Mouse (Mus musculus): ENCODE results near the gene Trp53.
"Not testable (repeated sequence)": the region's sequence is repeated elsewhere in the genome, so short reads cannot be mapped to it uniquely, and the experiment has no call there.

Gene Trp53

DNA sequence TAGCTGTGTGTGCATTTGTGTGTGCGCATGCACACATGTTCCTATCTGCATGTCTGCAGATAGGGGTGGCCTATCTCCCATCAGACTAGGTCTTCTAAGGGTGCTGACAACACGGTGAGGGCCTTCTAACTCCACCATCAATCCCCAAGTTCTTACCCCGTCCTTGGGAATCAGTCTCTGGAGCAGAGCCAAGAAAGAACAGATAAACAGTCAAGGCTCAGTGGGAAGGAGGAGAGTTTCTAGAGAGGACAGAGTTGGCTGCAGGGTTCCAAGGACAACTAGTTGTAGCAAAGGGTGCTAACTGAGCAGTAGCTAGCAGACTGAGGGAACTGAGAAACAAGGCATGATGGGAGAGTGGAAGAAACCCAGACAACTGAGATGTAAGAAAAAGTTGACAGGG, 21.6 kb downstream of the Trp53 start:
- no peak for DNase-seq

DNA sequence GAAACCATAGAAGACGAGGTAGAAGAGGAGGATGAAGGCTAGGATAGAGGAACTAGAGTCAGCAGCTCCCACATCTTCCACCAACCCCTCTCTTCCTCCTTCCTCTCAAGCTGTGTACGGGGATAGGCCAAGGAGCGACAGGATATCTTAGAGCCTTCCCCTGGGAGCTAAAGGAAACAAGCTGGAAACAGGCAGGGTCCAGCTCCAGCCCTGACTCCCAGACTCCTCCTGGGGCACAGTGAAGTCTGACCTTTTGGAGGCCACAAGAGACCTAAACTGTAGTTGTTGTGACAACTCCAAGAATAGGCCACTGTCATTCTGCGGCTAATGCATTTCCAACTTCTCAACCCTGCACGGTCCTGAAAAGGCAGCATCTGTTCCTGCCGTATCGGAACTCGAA, 23.4 kb downstream of the Trp53 start:
- DNase-seq = no peak

DNA sequence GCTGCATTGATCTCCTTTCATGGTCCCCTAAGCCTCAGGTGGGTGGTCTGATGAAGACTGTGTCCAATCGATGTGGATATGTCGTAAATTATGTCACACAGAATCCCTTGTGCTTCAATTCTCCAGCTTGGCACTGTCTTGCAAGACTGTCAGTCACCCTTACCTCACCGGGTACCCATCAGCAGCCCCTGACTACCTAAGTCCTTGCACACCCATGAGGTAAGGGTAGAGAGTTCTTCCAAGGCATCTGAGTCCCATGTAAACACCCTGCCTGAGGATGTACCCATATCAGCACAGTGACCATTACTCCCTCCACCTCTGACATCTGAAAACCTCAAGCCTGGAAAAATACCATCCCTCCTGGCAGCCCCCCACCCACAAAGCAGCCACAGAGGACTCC, 24.2 kb downstream of the Trp53 start:
- DNase-seq = no peak

DNA sequence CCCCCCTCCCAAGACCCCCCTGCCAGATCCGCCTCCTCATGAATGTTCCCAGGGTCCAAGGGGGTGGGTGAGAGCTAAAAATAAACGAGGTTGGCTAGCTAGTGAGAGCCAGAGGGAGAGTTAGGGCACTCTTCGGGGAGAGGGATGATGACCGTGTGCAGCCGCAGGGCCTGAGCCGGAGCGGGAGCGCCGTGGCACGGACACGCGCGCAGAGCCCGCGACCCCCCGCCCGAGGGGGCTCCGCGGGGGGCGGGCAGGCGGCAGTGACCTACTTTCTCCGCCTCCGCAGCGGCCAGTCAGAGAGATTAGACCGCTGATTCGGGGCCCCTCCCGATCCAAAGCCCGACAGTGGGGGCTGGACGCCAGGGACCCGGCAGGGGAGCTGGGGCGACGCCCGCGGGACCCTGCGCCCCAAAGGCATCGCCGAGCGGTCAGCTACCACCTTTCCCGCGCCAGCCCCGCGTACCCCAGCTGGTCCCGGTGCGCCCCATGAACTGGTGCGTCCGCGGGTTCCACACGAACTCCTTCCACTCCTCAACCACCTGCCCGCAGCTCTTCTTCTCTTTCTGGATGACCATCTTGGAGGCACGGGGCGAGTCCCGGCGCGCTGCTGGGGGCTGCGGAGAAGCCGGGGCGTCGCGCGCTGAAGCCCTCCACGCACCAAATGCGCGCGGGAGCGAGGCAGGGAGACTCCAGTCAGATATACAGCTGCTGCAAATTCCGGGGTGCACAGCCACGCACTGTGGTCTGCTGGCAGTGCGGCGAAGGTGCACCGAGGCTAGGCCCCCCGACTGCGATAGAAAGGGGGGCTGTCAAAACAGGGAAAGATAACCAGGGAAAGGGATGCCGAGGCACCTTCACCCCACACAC, 24.9 kb downstream of the Trp53 start:
- DNase-seq = peak; percentile 85 to 87

DNA sequence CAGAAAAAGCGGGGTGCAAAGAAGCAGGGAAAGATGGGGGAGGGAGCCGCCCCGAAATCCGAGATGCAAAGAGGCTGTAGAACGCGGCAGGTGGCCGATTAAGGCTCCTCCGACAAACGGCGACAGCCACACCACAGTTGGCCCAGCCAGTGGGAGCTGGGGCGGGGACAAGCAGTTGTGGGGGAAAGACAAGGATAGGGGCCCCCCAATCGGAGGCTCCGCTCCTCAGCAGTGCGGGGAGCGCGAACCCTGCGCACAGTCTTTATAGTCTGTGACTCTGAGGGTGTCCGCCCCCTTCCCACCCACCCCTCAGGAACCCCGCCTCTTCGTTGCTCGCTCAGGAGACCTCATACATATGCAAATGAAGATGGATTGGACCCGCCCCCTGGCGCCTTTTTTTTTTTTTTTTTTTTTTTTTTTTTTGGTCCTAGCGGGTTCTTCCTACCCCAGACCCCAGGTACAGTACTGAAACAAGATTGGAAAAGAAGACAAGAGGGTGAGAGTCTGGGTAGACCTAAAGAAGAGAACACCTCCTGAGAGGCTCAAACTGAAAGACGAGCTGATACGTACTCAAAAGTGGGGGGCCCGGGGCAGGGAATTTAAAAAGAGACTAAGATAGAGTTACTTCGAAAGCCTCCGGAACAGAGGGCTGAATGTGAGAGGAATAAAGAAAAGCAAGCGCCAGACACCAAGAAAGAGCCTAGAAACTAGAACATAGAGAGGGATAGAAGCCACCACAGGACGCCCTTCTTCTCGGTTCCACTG, 25.7 kb downstream of the Trp53 start, which contains the start of gene Atp1b2:
Atp1b2 (minus strand) TSS at position 217 of the 765 bp plus-strand sequence.
- DNase-seq = peak; percentile 93 to 94

DNA sequence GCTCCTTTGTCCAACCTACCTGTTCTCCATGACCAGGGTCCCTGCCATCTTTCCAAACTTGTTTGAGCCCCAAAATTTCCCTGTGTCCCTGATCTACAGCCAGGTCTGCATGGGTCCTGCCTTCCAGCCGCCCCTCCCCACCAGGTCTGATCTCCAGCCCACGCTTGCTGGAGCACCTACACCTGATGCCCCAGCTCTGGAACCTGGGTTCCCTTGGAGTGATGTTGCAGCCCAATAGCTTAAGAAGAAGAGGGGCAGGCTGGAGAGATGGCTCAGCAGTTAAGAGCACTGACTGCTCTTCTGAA, 26.3 kb downstream of the Trp53 start:
- DNase-seq = no peak

DNA sequence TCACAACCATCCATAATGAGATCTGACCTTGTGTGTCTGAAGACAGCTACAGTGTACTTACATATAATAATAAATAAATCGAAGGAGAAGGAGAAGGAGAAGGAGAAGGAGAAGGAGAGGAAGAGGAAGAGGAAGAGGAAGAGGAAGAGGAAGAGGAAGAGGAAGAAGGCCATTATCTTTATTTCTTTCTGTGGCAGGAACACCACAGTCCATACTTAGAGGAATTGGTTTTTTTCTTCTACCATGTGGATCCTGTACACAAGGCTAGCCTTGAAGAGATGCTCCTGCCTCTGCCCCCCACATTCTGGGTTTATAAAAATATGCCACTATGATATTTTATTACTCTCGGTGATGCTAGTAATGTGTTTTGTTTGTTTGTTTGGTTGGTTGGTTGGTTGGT, 26.7 kb downstream of the Trp53 start:
- DNase-seq = no peak

DNA sequence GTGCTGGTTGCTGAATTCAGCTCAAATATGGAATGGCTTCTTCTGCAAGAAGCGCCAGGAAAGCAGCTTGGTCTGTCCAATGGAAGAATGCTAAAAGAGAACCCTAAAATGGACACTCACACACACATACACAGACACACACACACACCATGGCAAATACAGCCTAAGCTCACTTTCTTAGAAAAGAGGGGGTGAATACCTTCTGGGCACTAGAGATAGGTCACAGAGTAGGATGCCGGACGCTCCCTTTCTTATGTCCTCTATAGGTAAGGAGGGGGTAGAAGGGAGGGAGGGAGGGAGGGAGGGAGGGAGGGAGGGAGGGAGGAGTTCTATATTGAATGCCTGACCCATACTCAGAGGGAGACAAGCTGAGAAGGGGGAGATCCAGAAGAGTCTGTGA, 28.4 kb downstream of the Trp53 start:
- DNase-seq = no peak

DNA sequence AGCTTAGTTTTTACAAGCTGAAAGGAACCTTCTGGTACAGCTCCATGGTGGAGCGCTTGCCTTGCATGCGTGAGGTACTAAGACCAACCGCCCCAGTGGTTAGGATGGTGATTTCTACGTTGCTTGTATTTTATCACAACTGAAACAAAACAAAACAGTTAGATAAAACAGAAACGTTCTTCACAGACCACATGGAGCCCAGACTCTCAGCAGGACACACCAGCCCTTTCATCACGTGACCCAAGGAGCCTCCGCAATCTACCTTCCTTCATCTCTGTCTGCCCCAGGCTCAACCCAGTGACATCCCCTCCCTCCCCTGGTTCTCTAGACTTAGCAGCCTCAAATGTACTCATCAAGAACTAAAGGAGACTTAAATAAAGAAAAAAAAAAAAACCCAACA, 29.3 kb downstream of the Trp53 start:
- no peak for DNase-seq

DNA sequence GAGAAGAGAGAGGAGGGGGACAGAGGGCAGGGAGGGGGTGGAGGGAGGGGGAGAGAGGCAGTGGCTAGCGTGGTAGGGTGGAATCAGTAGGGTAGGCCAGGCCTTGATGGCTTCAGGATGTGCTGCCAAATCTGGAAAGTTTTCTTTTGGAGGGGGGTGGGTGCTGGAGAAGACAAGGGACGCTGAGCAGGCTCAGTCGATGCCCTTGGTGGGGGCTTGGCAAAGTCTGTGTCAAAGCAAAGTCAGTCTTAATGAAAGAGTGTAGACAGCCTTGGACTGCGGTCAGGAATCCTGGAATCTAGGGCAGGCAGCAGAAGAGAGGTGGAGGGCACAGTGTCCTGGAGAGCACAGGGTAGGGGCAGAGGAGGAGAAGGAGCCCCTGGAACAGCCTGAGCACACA, 30.7 kb downstream of the Trp53 start:
- DNase-seq = peak in 1 of 2 experiments; percentile 51

DNA sequence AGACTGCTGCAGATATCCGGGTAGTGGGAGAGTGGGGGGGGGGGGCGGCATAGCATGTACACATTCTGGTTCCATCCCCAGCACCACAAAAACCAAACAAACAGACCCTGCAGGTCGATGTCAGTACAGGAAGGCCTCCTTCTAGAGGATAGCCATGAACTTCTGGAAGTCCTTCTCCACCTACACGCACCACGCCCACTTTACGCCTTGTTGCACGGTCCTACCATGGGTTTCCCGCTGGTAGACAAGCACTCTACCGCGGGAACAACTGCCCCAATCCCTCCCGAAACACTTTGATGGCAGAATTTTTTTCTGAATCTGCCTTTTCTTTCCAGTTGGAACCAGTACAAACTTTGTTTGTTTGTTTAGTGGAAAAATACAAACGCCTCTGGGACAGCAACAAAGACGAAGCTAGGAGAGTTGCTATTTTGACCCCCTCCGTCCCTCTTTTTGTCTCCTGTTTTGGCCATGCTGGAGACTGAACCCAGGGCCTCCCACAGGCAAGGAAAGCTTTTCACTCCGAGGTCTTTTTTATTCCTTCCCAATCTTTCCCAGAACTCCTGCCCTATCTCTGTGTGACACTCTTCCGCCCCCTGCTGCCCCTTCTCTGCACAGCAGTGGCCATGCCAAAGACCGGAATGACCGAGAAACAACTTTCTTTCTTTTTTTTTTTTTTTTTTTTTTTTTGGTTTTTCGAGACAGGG, 33.5 kb downstream of the Trp53 start:
- DNase-seq = peak; percentile 92

DNA sequence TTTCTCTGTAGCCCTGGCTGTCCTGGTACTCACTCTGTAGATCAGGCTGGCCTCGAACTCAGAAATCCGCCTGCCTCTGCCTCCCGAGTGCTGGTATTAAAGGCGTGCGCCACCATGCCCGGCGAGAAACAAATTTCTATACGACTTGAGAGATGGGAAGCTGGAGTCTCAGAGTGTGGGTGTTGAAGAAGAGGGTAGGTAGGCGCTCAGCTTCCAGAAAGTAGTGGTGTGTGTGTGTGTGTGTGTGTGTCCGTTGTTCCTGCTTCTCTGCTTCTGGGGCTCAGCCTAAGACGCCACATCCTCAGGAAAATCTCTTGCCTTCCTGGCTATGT, 34.1 kb downstream of the Trp53 start:
- not testable (repeated sequence) for DNase-seq

DNA sequence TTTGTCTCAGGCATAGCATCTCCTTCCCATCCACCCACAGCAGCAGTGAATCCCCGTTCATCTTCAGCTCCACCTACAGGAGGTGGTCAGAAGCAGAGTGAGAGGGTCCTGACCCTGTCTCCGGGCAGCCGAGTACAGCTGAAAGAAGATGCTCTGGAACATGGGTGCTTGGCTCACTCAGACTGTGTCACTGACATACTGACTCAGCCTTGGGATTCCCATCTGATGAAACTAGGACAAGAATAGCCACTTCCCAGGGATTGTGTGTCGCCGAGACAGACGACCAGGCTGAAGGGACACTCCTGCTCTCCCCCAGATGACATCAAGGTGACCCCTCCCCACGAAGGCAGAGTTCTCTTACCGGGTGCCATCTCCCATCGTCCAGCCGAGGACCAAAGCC, 36.6 kb downstream of the Trp53 start:
- no peak for DNase-seq

DNA sequence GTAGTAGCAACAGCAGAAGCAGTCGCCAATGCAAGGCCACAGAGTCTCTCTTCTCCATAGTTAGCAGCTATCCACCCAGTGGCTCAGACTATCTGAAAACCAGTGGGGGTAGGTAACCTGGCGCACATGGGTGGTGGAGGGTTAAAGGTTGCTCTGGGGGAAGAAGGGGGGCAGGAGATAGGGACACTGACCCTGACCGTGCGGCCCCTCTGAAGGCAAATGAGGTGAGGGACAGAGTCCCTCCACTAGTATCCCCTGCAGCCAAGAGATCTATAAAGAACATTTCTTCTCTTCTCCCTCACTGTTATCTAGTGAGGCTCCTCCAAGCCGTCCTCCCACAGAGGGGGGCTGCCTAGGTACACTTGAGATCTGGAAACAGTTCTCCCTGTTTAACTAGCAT, 37.6 kb downstream of the Trp53 start, which contains the start of gene Shbg:
Shbg (minus strand) TSS at position 101 of the 400 bp plus-strand sequence.
- DNase-seq = no peak

DNA sequence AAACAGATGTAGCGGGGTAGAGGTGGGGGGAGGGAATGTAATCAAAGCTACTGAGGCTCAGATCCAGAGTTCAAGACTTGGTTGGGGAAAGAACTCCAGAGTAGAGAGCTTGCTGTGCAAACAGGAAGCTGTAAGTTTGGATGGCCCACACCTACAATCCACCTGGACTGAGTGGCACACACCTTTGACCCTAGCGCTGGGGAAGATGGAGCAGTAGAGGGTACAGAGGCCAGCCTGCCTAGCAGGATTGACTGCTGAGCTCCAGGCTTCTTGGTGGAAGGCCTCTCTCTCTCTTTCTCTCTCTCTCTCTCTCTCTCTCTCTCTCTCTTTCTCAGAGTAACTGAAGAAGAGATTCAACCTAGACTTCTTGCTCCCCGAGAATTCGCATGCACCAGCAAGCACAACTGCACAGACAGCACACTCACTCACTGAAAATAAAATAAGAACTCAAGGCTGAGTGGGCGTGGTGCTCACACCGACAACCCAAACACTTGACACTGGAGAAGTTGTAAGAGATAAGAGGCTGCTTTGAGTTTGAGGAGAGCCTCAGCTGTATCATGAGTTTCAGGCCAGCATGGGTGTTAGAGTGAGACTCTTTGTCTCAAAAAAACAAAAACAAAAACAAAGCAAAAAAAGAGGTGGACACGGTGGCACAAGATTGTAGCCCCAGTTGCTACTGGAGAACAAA, 40.4 kb downstream of the Trp53 start:
- no peak for DNase-seq

DNA sequence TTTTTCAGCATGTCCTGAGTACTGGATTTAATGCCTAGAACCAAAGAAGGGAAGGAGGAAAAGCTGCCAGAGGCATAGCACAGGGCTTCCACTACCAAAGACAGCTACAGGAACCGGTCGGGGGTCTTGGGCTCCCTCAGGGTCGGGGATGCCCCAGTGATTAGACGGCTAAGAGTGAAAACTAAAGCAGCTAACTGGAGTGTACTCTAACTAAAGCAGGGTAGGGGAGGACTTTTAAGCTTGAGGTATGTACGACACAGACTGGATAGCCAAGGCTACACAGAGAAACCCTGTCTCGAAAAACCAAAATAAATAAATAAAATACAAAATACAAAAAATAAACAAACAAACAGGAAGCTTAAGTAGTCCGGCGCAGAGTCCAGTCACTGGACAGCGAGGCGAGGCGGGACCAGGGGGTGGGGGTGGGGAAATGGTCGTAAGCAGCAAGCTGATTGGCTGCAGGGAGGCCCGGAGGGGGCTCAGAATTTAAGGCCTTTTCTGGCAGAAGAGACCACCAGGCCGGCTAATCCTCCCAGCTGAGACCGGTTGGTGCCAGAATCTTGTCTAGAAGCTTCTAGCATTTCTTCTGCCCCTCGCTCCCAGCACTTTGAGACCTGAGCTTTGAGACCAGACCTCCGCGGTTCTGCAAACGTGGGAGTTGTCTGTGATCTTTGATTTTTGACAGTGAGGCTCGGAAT, 41.6 kb downstream of the Trp53 start, which contains the start of gene Sat2:
Sat2 (plus strand) TSS at position 454 of the 698 bp plus-strand sequence.
- peak; percentile 87 to 90 for DNase-seq

DNA sequence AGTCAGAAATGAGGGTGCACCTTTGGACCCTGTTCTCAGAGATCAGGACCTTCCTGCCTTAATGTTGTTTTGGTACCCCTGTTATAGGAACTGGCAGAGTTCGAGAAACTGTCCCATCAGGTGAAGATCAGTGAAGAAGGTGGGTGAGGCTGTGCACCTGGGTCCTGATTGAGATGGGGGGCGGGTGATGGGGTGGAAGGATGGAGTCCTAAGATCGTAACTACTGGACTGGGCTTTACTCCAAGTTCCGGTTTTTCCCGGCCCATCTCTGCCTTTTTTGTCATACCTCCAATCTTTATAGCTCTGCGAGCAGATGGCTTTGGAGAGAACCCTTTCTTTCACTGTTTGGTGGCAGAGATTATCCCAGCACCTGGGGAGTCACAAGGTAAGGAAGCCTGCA, 42.2 kb downstream of the Trp53 start:
- DNase-seq = peak; percentile 73 to 80

DNA sequence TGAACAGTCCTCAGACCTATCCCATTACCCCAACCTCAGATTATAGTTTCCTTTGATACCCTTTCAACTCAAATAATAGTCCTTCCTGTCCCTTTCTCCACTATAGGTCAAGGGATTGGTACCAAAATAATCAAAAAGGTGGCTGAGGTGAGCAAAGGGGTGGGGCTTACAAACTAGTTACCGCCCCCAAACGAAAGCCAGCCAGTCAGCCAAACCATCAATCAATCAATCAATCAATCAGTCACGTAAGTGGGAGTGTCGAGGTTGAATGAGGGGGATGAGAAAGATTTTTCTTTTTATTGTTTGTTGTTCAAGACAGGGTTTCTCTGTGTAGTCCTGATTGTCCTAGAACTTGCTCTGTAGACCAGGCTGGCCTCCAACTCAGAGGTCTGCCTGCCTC, 42.8 kb downstream of the Trp53 start:
- no peak for DNase-seq

DNA sequence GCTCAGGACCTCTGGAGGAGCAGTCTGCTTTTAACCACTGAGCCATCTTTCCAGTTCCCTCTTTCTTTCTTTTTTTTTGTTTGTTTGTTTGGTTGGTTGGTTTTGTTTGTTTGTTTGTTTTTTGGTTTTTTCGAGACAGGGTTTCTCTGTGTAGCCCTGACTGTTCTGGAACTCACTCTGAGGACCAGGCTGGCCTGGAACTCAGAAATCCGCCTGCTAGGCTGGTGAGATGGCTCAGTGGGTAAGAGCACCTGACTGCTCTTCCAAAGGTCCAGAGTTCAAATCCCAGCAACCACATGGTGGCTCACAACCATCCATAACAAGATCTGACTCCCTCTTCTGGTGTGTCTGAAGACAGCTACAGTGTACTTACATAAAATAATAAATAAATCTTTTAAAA, 44.2 kb downstream of the Trp53 start:
- DNase-seq = not testable (repeated sequence)

DNA sequence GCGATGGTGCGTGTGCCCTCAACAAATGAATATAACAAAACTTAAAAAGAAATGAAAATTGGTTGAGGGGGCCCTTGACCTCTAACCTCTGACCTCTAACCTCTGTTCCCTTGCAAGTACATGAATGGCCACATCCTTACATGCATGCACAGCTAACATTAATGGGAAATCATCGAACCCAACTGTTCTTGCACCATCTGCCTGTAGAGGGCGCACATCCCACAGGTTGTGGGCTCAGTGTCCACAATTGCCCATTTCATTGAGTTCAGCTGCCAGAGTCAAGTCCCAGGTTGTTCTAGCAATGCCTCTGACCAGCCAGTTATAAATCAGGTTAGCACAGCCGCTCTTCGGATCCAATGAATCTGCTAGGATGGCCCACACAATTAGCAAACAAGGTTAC, 48.1 kb downstream of the Trp53 start:
- peak; percentile 92 to 94 for DNase-seq

DNA sequence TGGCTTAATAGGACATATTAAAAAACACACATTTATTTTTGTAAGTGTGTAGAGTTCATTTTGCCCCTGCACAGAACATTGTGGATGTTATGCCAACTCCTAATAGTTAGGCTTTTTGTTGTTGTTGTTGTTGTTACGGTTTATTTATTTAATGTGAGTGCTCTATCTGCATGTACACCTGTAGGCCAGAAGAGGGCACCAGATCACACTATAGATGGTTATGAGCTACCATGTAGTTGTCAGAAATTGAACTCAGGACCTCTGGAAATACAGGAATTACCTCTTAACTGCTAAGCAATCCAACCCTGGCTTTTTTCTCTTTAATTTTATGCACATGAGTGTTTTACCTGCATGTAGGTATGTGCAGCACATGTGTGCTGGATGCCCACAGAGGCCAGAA, 49.6 kb downstream of the Trp53 start:
- DNase-seq = peak in 1 of 2 experiments; percentile 50
